Mouse (Mus musculus): ENCODE data around the gene Rps27a. TPM values are rescaled to one million over a fixed set of nuclear protein-coding genes. Genes with fewer than 3 reads are reported as not detected.

Rps27a gene
- polyA plus RNA-seq (2014; fragmentation: Nextera tagmentation; extraction: Ambion mirVana): 974 and 996 TPM in 2 replicates

DNA sequence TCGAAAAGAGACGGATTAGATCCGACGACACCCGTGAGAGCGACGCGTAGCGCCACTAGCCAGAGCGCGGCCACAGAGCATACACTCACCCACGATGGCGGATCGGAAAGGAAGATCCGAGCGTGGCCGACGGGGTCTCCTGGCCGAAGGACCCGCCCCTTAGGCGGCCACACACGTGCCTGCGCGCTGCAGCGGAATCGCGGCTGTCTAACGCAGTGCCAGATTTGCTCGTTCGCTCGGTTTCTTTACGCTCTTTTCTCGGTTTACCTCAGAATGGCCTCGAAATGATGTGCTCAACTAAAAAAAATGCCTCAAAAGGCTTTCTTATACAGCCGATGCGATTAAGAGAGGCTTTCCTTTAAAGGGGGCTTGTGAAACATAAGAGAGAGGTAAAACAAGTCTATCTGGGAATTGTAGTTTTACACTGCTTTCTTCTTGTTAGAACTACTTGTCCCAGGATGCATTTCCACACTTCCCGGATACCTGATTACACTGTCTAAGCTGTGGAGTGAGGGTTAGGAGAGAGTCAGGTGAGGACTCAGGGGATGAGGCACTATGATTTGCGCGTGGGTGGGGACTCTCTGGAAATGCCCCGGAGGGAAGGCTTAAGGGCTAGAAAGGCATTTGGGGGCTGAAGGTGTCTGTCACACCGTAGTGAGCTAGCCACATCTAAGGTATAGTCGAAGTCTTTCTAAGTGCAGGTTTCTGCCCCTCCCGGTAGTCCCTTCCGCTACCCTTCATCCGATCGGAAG, at the start of gene Rps27a, which contains the start of gene Clhc1:
TSS of gene Rps27a (minus strand) at position 358 of the 752 bp plus-strand sequence.
TSS of gene Clhc1 (plus strand) at position 199 of the 752 bp plus-strand sequence.
- peaks cover 11% of the 10 kb centered on the region; the same call in 1 of the 2 replicates for H3K36me3 ChIP-seq (ENCODE audit: control insufficient read depth, insufficient read depth, low read length)
- ATAC-seq (ENCODE audit: low FRiP score) (peak; percentile 97), DNase-seq (ENCODE audit: low spot score, missing footprints) (peak; percentile 100)
- under 1% methylated on average over 46 of the region's 46 CpGs for WGBS
- no peaks in the 10 kb centered on the region for H3K9me3 ChIP-seq (ENCODE audit: control insufficient read depth, low read length)
- peak within 1 kb of the TSS; percentile 88 for H3K9ac ChIP-seq (ENCODE audit: low read length)
- H3K4me1 ChIP-seq (ENCODE audit: control insufficient read depth, insufficient read depth, low read length): peaks cover 12% of the 10 kb centered on the region; the same call in 1 of the 2 replicates
- no peaks in the 10 kb centered on the region for H3K27me3 ChIP-seq (ENCODE audit: control insufficient read depth, insufficient read depth, low read length)
- peak within 1 kb of the TSS; percentile 72 for H3K4me2 ChIP-seq
- peak within 1 kb of the TSS; percentile 67 for H3K4me3 ChIP-seq (ENCODE audit: low read depth, low read length)
- peak within 1 kb of the TSS; percentile 44; the same call in 1 of the 2 replicates for H3K27ac ChIP-seq (ENCODE audit: low read depth, low read length)

- Histone ChIP-seq H3K36me3 (ENCODE audit: control insufficient read depth, insufficient read depth, low read length) (no peaks in the 10 kb centered on the region), H3K9me3 (ENCODE audit: control insufficient read depth, low read length) (no peaks in the 10 kb centered on the region), H3K4me3 (ENCODE audit: low read depth, low read length) (no peak overlapping the region), H3K9ac (ENCODE audit: low read length) (no peak overlapping the region), H3K4me2 (no peak overlapping the region), H3K4me1 (ENCODE audit: control insufficient read depth, insufficient read depth, low read length) (no peaks in the 10 kb centered on the region), H3K27me3 (ENCODE audit: control insufficient read depth, insufficient read depth, low read length) (no peaks in the 10 kb centered on the region), H3K27ac (ENCODE audit: low read depth, low read length) (no peak overlapping the region)
- no peak for ATAC-seq (ENCODE audit: low FRiP score)
- DNase-seq (ENCODE audit: low spot score, missing footprints): no peak
Measured at GRCm38 (mm10) chr11:29597159-29597558, 49.2 kb upstream of the Rps27a start.

GRCm38 (mm10) chr11:29595217-29595616, 47.3 kb upstream of the Rps27a start:
- DNase-seq (ENCODE audit: low spot score, missing footprints) (no peak), ATAC-seq (ENCODE audit: low FRiP score) (no peak)
- no peaks in the 10 kb centered on the region for H3K4me1 ChIP-seq (ENCODE audit: control insufficient read depth, insufficient read depth, low read length)
- H3K27me3 ChIP-seq (ENCODE audit: control insufficient read depth, insufficient read depth, low read length): no peaks in the 10 kb centered on the region
- H3K9me3 ChIP-seq (ENCODE audit: control insufficient read depth, low read length): no peaks in the 10 kb centered on the region
- no peak overlapping the region for H3K4me2 ChIP-seq
- no peak overlapping the region for H3K4me3 ChIP-seq (ENCODE audit: low read depth, low read length)
- H3K27ac ChIP-seq (ENCODE audit: low read depth, low read length): no peak overlapping the region
- no peaks in the 10 kb centered on the region for H3K36me3 ChIP-seq (ENCODE audit: control insufficient read depth, insufficient read depth, low read length)
- no peak overlapping the region for H3K9ac ChIP-seq (ENCODE audit: low read length)

DNA sequence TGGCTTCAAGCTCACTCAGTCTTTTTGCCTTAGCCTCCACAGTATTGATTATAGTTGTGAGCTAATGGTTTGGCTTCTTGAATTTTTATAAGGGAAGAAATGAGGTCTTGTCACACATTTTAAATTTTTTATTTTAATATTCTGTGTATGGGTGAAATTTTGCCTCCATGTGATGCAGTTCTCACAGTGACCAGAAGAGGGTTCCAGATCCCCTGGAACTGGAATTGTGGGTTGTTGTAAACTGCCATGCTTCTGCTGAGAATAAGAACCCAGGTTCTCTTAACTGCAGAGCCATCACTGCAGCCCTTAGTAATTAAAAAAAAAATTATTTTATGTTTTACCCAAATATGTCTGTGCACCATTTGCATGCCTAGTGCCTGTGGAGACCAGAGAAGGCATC, 31.7 kb upstream of the Rps27a start:
- Histone ChIP-seq H3K27ac (ENCODE audit: low read depth, low read length) (no peak overlapping the region), H3K4me2 (no peak overlapping the region), H3K36me3 (ENCODE audit: control insufficient read depth, insufficient read depth, low read length) (no peaks in the 10 kb centered on the region), H3K4me3 (ENCODE audit: low read depth, low read length) (no peak overlapping the region), H3K4me1 (ENCODE audit: control insufficient read depth, insufficient read depth, low read length) (no peaks in the 10 kb centered on the region), H3K27me3 (ENCODE audit: control insufficient read depth, insufficient read depth, low read length) (no peaks in the 10 kb centered on the region), H3K9me3 (ENCODE audit: control insufficient read depth, low read length) (no peaks in the 10 kb centered on the region), H3K9ac (ENCODE audit: low read length) (no peak overlapping the region)
- DNase-seq (ENCODE audit: low spot score, missing footprints) (no peak), ATAC-seq (ENCODE audit: low FRiP score) (no peak)

- no peaks in the 10 kb centered on the region for H3K4me1 ChIP-seq (ENCODE audit: control insufficient read depth, insufficient read depth, low read length)
- WGBS: 82% methylated on average over 2 of the region's 2 CpGs
- ATAC-seq (ENCODE audit: low FRiP score): no peak
Measured at GRCm38 (mm10) chr11:29572656-29573055, 24.7 kb upstream of the Rps27a start.

GRCm38 (mm10) chr11:29571536-29571935, 23.6 kb upstream of the Rps27a start:
- Histone ChIP-seq H3K4me2 (no peak overlapping the region), H3K9ac (ENCODE audit: low read length) (no peak overlapping the region), H3K9me3 (ENCODE audit: control insufficient read depth, low read length) (no peaks in the 10 kb centered on the region), H3K27me3 (ENCODE audit: control insufficient read depth, insufficient read depth, low read length) (no peaks in the 10 kb centered on the region), H3K36me3 (ENCODE audit: control insufficient read depth, insufficient read depth, low read length) (no peaks in the 10 kb centered on the region), H3K4me3 (ENCODE audit: low read depth, low read length) (no peak overlapping the region), H3K27ac (ENCODE audit: low read depth, low read length) (no peak overlapping the region), H3K4me1 (ENCODE audit: control insufficient read depth, insufficient read depth, low read length) (no peaks in the 10 kb centered on the region)
- DNase-seq (ENCODE audit: low spot score, missing footprints) (no peak), ATAC-seq (ENCODE audit: low FRiP score) (no peak)
- 69% methylated on average over 3 of the region's 3 CpGs for WGBS

More at GRCm38 (mm10) chr11:29572656-29573055, 24.7 kb upstream of the Rps27a start:
- DNase-seq (ENCODE audit: low spot score, missing footprints): no peak
- H3K27me3 ChIP-seq (ENCODE audit: control insufficient read depth, insufficient read depth, low read length): no peaks in the 10 kb centered on the region
- no peak overlapping the region for H3K4me3 ChIP-seq (ENCODE audit: low read depth, low read length)
- H3K9ac ChIP-seq (ENCODE audit: low read length): no peak overlapping the region
- H3K36me3 ChIP-seq (ENCODE audit: control insufficient read depth, insufficient read depth, low read length): no peaks in the 10 kb centered on the region
- H3K4me2 ChIP-seq: no peak overlapping the region
- H3K27ac ChIP-seq (ENCODE audit: low read depth, low read length): no peak overlapping the region
- no peaks in the 10 kb centered on the region for H3K9me3 ChIP-seq (ENCODE audit: control insufficient read depth, low read length)

- WGBS: 94% methylated on average over 2 of the region's 2 CpGs
- no peaks in the 10 kb centered on the region for H3K36me3 ChIP-seq (ENCODE audit: control insufficient read depth, insufficient read depth, low read length)
- no peak overlapping the region for H3K9ac ChIP-seq (ENCODE audit: low read length)
- ATAC-seq (ENCODE audit: low FRiP score) (no peak), DNase-seq (ENCODE audit: low spot score, missing footprints) (no peak)
- H3K4me2 ChIP-seq: no peak overlapping the region
- no peaks in the 10 kb centered on the region for H3K4me1 ChIP-seq (ENCODE audit: control insufficient read depth, insufficient read depth, low read length)
- no peaks in the 10 kb centered on the region for H3K9me3 ChIP-seq (ENCODE audit: control insufficient read depth, low read length)
- no peak overlapping the region for H3K27ac ChIP-seq (ENCODE audit: low read depth, low read length)
- no peak overlapping the region for H3K4me3 ChIP-seq (ENCODE audit: low read depth, low read length)
- H3K27me3 ChIP-seq (ENCODE audit: control insufficient read depth, insufficient read depth, low read length): no peaks in the 10 kb centered on the region
Measured at GRCm38 (mm10) chr11:29563406-29563805, 15.5 kb upstream of the Rps27a start.

DNA sequence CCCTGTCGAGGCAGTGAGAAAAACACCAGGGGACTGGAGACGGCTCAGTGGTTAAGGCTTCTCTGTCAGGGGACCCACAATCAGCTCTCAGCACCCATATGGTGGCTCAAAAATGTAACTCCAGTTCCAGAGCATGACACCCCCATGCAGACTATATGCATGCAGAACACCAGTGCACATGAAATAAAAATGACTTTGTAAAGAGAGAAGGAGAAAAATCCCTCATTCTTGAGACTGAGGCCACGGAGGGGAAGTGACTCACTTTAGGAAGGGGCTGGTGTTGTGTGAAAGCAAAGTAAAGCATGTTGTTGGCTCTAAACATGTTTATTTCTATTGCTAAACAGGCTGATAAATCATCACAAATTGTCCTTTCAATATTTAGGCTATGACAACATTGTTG, 13.1 kb upstream of the Rps27a start:
- no peaks in the 10 kb centered on the region for H3K9me3 ChIP-seq (ENCODE audit: control insufficient read depth, low read length)
- no peak overlapping the region for H3K9ac ChIP-seq (ENCODE audit: low read length)
- H3K27me3 ChIP-seq (ENCODE audit: control insufficient read depth, insufficient read depth, low read length): no peaks in the 10 kb centered on the region
- H3K4me1 ChIP-seq (ENCODE audit: control insufficient read depth, insufficient read depth, low read length): no peaks in the 10 kb centered on the region
- ATAC-seq (ENCODE audit: low FRiP score) (no peak), DNase-seq (ENCODE audit: low spot score, missing footprints) (peak; percentile 28)
- no peak overlapping the region for H3K4me3 ChIP-seq (ENCODE audit: low read depth, low read length)
- no peak overlapping the region for H3K4me2 ChIP-seq
- WGBS: 91% methylated on average over 3 of the region's 3 CpGs
- no peak overlapping the region for H3K27ac ChIP-seq (ENCODE audit: low read depth, low read length)
- H3K36me3 ChIP-seq (ENCODE audit: control insufficient read depth, insufficient read depth, low read length): no peaks in the 10 kb centered on the region

GRCm38 (mm10) chr11:29560452-29560851, 12.5 kb upstream of the Rps27a start:
- DNase-seq (ENCODE audit: low spot score, missing footprints): no peak
- H3K4me2 ChIP-seq: no peak overlapping the region
- no peaks in the 10 kb centered on the region for H3K9me3 ChIP-seq (ENCODE audit: control insufficient read depth, low read length)
- 90% methylated on average over 9 of the region's 9 CpGs for WGBS
- H3K4me1 ChIP-seq (ENCODE audit: control insufficient read depth, insufficient read depth, low read length): no peaks in the 10 kb centered on the region
- H3K9ac ChIP-seq (ENCODE audit: low read length): no peak overlapping the region
- no peaks in the 10 kb centered on the region for H3K36me3 ChIP-seq (ENCODE audit: control insufficient read depth, insufficient read depth, low read length)
- H3K27ac ChIP-seq (ENCODE audit: low read depth, low read length): no peak overlapping the region
- no peak for ATAC-seq (ENCODE audit: low FRiP score)
- no peaks in the 10 kb centered on the region for H3K27me3 ChIP-seq (ENCODE audit: control insufficient read depth, insufficient read depth, low read length)
- H3K4me3 ChIP-seq (ENCODE audit: low read depth, low read length): no peak overlapping the region
